Comparison of ENCODE assay signal across 15 mouse cellular contexts in the genomic region with DNA sequence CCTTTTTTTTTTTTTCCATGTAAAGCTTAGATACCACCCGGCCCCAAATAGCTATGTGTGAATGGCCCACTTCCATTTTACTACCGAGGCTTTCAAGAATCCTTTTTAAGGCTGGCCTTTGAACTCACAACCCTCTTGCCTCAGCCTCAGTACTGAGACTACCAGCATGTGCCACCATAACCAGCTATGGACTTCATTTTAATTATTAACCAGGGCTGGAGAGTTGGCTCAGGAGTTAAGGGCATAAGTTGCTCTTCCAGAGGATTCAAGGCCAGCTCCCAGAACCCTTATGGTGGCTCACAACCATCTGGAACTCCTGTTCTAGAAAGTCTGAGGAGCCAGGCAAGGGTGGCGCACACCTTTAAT. TPM values are rescaled to one million over a fixed set of nuclear protein-coding genes. Genes with fewer than 3 reads are reported as not detected.
DNase-seq lines count a peak whose midpoint lies in the region; ATAC-seq and TF ChIP-seq lines count a peak whose summit lies in the region.
"Had no signal": no experiment of that assay in that cellular context is flagged by ENCODE, and none has a peak within 500 bp of the region (broad histone marks: within the 10 kb centered on the region; RNA-seq: fewer than 3 reads in every experiment).

No protein-coding gene starts in this region.

- WGBS in kidney, embryonic 15.5 days, result 61% methylated on average over 3 of the region's 3 CpGs
- WGBS in kidney, embryonic 16.5 days, result 64% methylated on average over 3 of the region's 3 CpGs
- 40% methylated on average over 3 of the region's 3 CpGs for WGBS in macrophage (ENCODE audit: missing documents)
- WGBS in thymus, adult 2 months, result 63% methylated on average over 3 of the region's 3 CpGs

- peaks cover 42% of the 10 kb centered on the region for H3K36me3 ChIP-seq in kidney, embryonic 15.5 days
- H3K36me3 ChIP-seq in kidney, embryonic 16.5 days (ENCODE audit: insufficient read depth, low read length), result peaks cover 38% of the 10 kb centered on the region
- H3K36me3 ChIP-seq in macrophage (ENCODE audit: inconsistent target), result peaks cover 28% of the 10 kb centered on the region
- H3K36me3 ChIP-seq in thymus, adult 2 months (ENCODE audit: control insufficient read depth, insufficient read depth, low read length), result peaks cover 26% of the 10 kb centered on the region

- TF ChIP-seq CTCF in thymus, adult 2 months (IDR thresholded peaks at IDR 0.05; ENCODE audit: borderline replicate concordance, control insufficient read depth, extremely low read depth, insufficient read depth, low read length, poor library complexity), result no peak

- no peaks in the 10 kb centered on the region for H3K79me2 ChIP-seq in macrophage (ENCODE audit: inconsistent target)

- no peaks in the 10 kb centered on the region for H3K9me3 ChIP-seq in kidney, embryonic 15.5 days (replicated peaks)
- no peaks in the 10 kb centered on the region for H3K9me3 ChIP-seq in kidney, embryonic 16.5 days (ENCODE audit: low read length)
- H3K9me3 ChIP-seq: G1E; heart, embryonic 10.5 days; midbrain, embryonic 13.5 days had no signal

- no peaks in the 10 kb centered on the region for H3K27me3 ChIP-seq in kidney, embryonic 15.5 days
- H3K27me3 ChIP-seq in kidney, embryonic 16.5 days (ENCODE audit: insufficient read depth, low read length), result no peaks in the 10 kb centered on the region
- no peaks in the 10 kb centered on the region for H3K27me3 ChIP-seq in thymus, adult 2 months (ENCODE audit: control insufficient read depth, insufficient read depth, low read length)
- H3K27me3 ChIP-seq: midbrain, embryonic 13.5 days had no signal

- no peaks in the 10 kb centered on the region for H3K4me1 ChIP-seq in kidney, embryonic 15.5 days
- H3K4me1 ChIP-seq in brown adipose tissue, adult 24 weeks (ENCODE audit: control insufficient read depth, insufficient read depth, insufficient read length, low read length), result peaks cover 5% of the 10 kb centered on the region; the same call in 1 of the 2 replicates
- no peaks in the 10 kb centered on the region for H3K4me1 ChIP-seq in kidney, embryonic 16.5 days (ENCODE audit: insufficient read depth, low read length)
- no peaks in the 10 kb centered on the region for H3K4me1 ChIP-seq in thymus, adult 2 months (replicated peaks; ENCODE audit: control insufficient read depth, insufficient read depth, low read length)
- H3K4me1 ChIP-seq: midbrain, embryonic 13.5 days had no signal

- DNase-seq in kidney, adult 8-10 months, result peak; percentile 54 to 83
- DNase-seq in thymus, adult 2 months, result no peak
- DNase-seq: adrenal gland, postnatal 10 days; cerebellum, postnatal 10 days; layer of hippocampus, adult 9-11 months had no signal

- H3K27ac ChIP-seq in kidney, embryonic 15.5 days, result no peak overlapping the region
- peak overlapping the region; percentile 64 for H3K27ac ChIP-seq in brown adipose tissue, adult 24 weeks (replicated peaks; ENCODE audit: low read depth, low read length)
- no peak overlapping the region for H3K27ac ChIP-seq in kidney, embryonic 16.5 days (ENCODE audit: low read length)
- H3K27ac ChIP-seq in macrophage, result peak overlapping the region; percentile 84
- H3K27ac ChIP-seq in thymus, adult 2 months (ENCODE audit: control insufficient read depth, insufficient read depth, low read length), result no peak overlapping the region
- H3K27ac ChIP-seq: heart, embryonic 10.5 days; midbrain, embryonic 13.5 days had no signal

- no peak overlapping the region for H3K9ac ChIP-seq in kidney, embryonic 15.5 days
- H3K9ac ChIP-seq in kidney, embryonic 16.5 days (replicated peaks; ENCODE audit: low read length), result no peak overlapping the region
- H3K9ac ChIP-seq: midbrain, embryonic 13.5 days had no signal

- H3K4me2 ChIP-seq in kidney, embryonic 15.5 days, result no peak overlapping the region
- no peak overlapping the region for H3K4me2 ChIP-seq in kidney, embryonic 16.5 days (replicated peaks; ENCODE audit: low read depth, low read length)
- H3K4me2 ChIP-seq: midbrain, embryonic 13.5 days had no signal

- TF ChIP-seq POLR2A in thymus, adult 2 months (IDR thresholded peaks at IDR 0.05; ENCODE audit: control insufficient read depth, extremely low read depth, insufficient read depth, low read length, poor library complexity), result no peak

- ATAC-seq in kidney, embryonic 15.5 days (replicated peaks; ENCODE audit: low FRiP score), result no peak
- 0 out of 2 replicates have a peak, but pooled peaks have one; percentile 8 for ATAC-seq in kidney, embryonic 16.5 days (ENCODE audit: low FRiP score, low TSS enrichment)
- ATAC-seq in erythroblast, adult 5-6 weeks (replicated peaks; ENCODE audit: low FRiP score, poor library complexity, severe bottlenecking), result no peak
- ATAC-seq: forebrain, embryonic 14.5 days; midbrain, embryonic 13.5 days had no signal

- H3K4me3 ChIP-seq in kidney, embryonic 15.5 days (replicated peaks), result no peak overlapping the region
- H3K4me3 ChIP-seq in brown adipose tissue, adult 24 weeks (ENCODE audit: insufficient read depth, low read depth, low read length), result no peak overlapping the region
- H3K4me3 ChIP-seq in kidney, embryonic 16.5 days (ENCODE audit: low read length), result no peak overlapping the region
- H3K4me3 ChIP-seq in macrophage (ENCODE audit: inconsistent target), result no peak overlapping the region
- H3K4me3 ChIP-seq in thymus, adult 2 months (ENCODE audit: control insufficient read depth, insufficient read depth, low read length), result no peak overlapping the region
- H3K4me3 ChIP-seq: heart, embryonic 10.5 days; midbrain, embryonic 13.5 days had no signal

RNA-seq across cellular contexts. Expression of a gene that starts 12.2 kb away (rescaled TPM):
- polyA plus RNA-seq in kidney, embryonic 15.5 days (2015; fragmentation: Nextera tagmentation; extraction: Ambion mirVana), result 175 and 183 TPM in 2 replicates
- polyA plus RNA-seq in brown adipose tissue, adult 24 weeks (2012; ENCODE audit: insufficient read depth, insufficient read length, missing spikeins), result 157 and 178 TPM in 2 replicates
- 156 and 186 TPM in 2 replicates for polyA plus RNA-seq in kidney, embryonic 16.5 days (2015; fragmentation: Nextera tagmentation; extraction: Ambion mirVana)
- 10 to 100 TPM in 21 of 26 experiments, 1 to 10 TPM in 5; 3.9 to 35.1 (median 20.3) TPM for total RNA-seq in macrophage (2018; cell fraction: chromatin; rRNA removed)
- 10 to 100 TPM; 35.0 to 99.6 (median 53.8) TPM for total RNA-seq in macrophage (2018; cell fraction: cytosol; rRNA removed)
- total RNA-seq in macrophage (2018; cell fraction: nucleus; rRNA removed), result 10 to 100 TPM in 22 of 26 experiments, 1 to 10 TPM in 4; 4.7 to 28.4 (median 15.9) TPM
- 45.0 to 207 TPM (median 89.0 TPM) in 3 replicates for polyA plus RNA-seq in macrophage (2018)
- 13.4 and 19.6 TPM in 2 replicates for total RNA-seq in erythroblast, adult 5-6 weeks (2015; ENCODE audit: low replicate concordance)
- total RNA-seq in erythroblast, adult 5-6 weeks (2017; ENCODE audit: low replicate concordance), result 17.9 and 18.8 TPM in 2 replicates
- 25.1 and 28.3 TPM in 2 replicates for polyA plus RNA-seq in thymus, adult 2 months (2012; rRNA removed)

RNA-seq across cellular contexts. Expression of a gene that starts 12.7 kb away (rescaled TPM):
- polyA plus RNA-seq in kidney, embryonic 15.5 days (2015; fragmentation: Nextera tagmentation; extraction: Ambion mirVana), result 44.2 and 46.0 TPM in 2 replicates
- 29.8 and 61.0 TPM in 2 replicates for polyA plus RNA-seq in brown adipose tissue, adult 24 weeks (2012; ENCODE audit: insufficient read depth, insufficient read length, missing spikeins)
- 53.4 and 54.0 TPM in 2 replicates for polyA plus RNA-seq in kidney, embryonic 16.5 days (2015; fragmentation: Nextera tagmentation; extraction: Ambion mirVana)
- 10 to 100 TPM; 19.8 to 80.0 (median 35.9) TPM for total RNA-seq in macrophage (2018; cell fraction: chromatin; rRNA removed)
- total RNA-seq in macrophage (2018; cell fraction: cytosol; rRNA removed), result 10 to 100 TPM; 15.9 to 39.8 (median 19.8) TPM
- 10 to 100 TPM; 20.8 to 63.6 (median 30.7) TPM for total RNA-seq in macrophage (2018; cell fraction: nucleus; rRNA removed)
- 11.2 to 15.3 TPM (median 12.4 TPM) in 3 replicates for polyA plus RNA-seq in macrophage (2018)
- total RNA-seq in erythroblast, adult 5-6 weeks (2015; ENCODE audit: low replicate concordance), result 94.3 and 113 TPM in 2 replicates
- total RNA-seq in erythroblast, adult 5-6 weeks (2017; ENCODE audit: low replicate concordance), result 180 and 191 TPM in 2 replicates
- 77.0 and 80.5 TPM in 2 replicates for polyA plus RNA-seq in thymus, adult 2 months (2012; rRNA removed)

RNA-seq across cellular contexts. Expression of a gene that starts 55.0 kb away (rescaled TPM):
- polyA plus RNA-seq in kidney, embryonic 15.5 days (2015; fragmentation: Nextera tagmentation; extraction: Ambion mirVana), result 3.0 and 3.1 TPM in 2 replicates
- polyA plus RNA-seq in brown adipose tissue, adult 24 weeks (2012; ENCODE audit: insufficient read depth, insufficient read length, missing spikeins), result not detected in 2 replicates
- polyA plus RNA-seq in kidney, embryonic 16.5 days (2015; fragmentation: Nextera tagmentation; extraction: Ambion mirVana), result 3.3 and 3.8 TPM in 2 replicates
- total RNA-seq in macrophage (2018; cell fraction: chromatin; rRNA removed), result under 1 TPM in 1 of 26 experiments, not detected in 25; 0.13 TPM
- not detected for total RNA-seq in macrophage (2018; cell fraction: cytosol; rRNA removed)
- total RNA-seq in macrophage (2018; cell fraction: nucleus; rRNA removed), result under 1 TPM in 1 of 26 experiments, not detected in 25; 0.21 TPM
- polyA plus RNA-seq in macrophage (2018), result not detected in 3 replicates
- total RNA-seq in erythroblast, adult 5-6 weeks (2015; ENCODE audit: low replicate concordance), result not detected in 2 replicates
- total RNA-seq in erythroblast, adult 5-6 weeks (2017; ENCODE audit: low replicate concordance), result not detected in 2 replicates
- polyA plus RNA-seq in thymus, adult 2 months (2012; rRNA removed), result 1.8 and 2.2 TPM in 2 replicates
- polyA plus RNA-seq: G1E had no signal

RNA-seq across cellular contexts. Expression of a gene that starts 56.3 kb away (rescaled TPM):
- polyA plus RNA-seq in kidney, embryonic 15.5 days (2015; fragmentation: Nextera tagmentation; extraction: Ambion mirVana), result 128 and 137 TPM in 2 replicates
- polyA plus RNA-seq in brown adipose tissue, adult 24 weeks (2012; ENCODE audit: insufficient read depth, insufficient read length, missing spikeins), result not detected in 2 replicates
- 244 and 292 TPM in 2 replicates for polyA plus RNA-seq in kidney, embryonic 16.5 days (2015; fragmentation: Nextera tagmentation; extraction: Ambion mirVana)
- total RNA-seq in macrophage (2018; cell fraction: chromatin; rRNA removed), result not detected
- not detected for total RNA-seq in macrophage (2018; cell fraction: cytosol; rRNA removed)
- not detected for total RNA-seq in macrophage (2018; cell fraction: nucleus; rRNA removed)
- polyA plus RNA-seq in macrophage (2018), result not detected in 3 replicates
- total RNA-seq in erythroblast, adult 5-6 weeks (2015; ENCODE audit: low replicate concordance), result 1.3 and 3.6 TPM in 2 replicates
- total RNA-seq in erythroblast, adult 5-6 weeks (2017; ENCODE audit: low replicate concordance), result not detected in 2 replicates
- polyA plus RNA-seq in thymus, adult 2 months (2012; rRNA removed), result 5.6 and 6.9 TPM in 2 replicates
- total RNA-seq: G1E; heart, postnatal 25 days had no signal
- polyA plus RNA-seq: G1E had no signal

Comparison
In these comparisons a context has a peak if more than half of its experiments do, and no peak if none do; other contexts are left out.
1. H3K27ac ChIP-seq: peak in brown adipose tissue, adult 24 weeks (single experiment) and macrophage (single experiment); none in kidney, embryonic 15.5 days (single experiment), kidney, embryonic 16.5 days (single experiment) and thymus, adult 2 months (single experiment).